39 mouse cellular contexts compared by ENCODE assay signal in the genomic region with DNA sequence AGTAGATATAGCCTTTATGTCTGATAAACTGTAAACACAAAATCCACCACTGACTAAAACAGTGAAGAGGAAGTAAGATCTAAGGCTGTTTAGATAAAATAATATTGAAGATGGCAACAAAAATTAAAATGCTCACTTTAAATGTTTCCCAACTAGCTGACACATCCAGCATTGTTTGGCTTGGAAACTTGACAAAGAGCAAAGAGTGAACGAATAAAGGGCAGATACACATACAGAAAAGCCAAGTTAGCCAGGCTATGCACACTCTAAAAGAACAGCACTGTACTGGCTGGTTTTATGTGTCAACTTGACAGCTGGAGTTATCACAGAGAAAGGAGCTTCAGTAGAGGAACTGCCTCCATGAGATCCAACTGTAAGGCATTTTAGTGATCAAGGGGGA. TPM values are rescaled to one million over a fixed set of nuclear protein-coding genes. Genes with fewer than 3 reads are reported as not detected.
"Had no signal": no experiment of that assay in that cellular context is flagged by ENCODE, and none has a peak within 500 bp of the region (broad histone marks: within the 10 kb centered on the region; RNA-seq: fewer than 3 reads in every experiment).

No protein-coding gene starts in this region.

- H3K9ac ChIP-seq: heart, embryonic 12.5 days; hindbrain, embryonic 12.5 days; hindbrain, embryonic 14.5 days; intestine, embryonic 15.5 days; limb, embryonic 12.5 days; liver, embryonic 12.5 days; liver, embryonic 14.5 days had no signal

- H3K27ac ChIP-seq: gastrocnemius, adult 2 months; heart, embryonic 10.5 days; hindbrain, embryonic 10.5 days; hindbrain, embryonic 12.5 days; hindbrain, embryonic 14.5 days; intestine, embryonic 15.5 days; layer of hippocampus, adult 2 months; left cerebral cortex, adult 2 months; limb, embryonic 10.5 days; limb, embryonic 12.5 days; liver, embryonic 12.5 days; liver, embryonic 14.5 days had no signal

- H3K9me3 ChIP-seq: heart, embryonic 10.5 days; heart, embryonic 12.5 days; hindbrain, embryonic 10.5 days; hindbrain, embryonic 12.5 days; intestine, embryonic 15.5 days; limb, embryonic 10.5 days; limb, embryonic 12.5 days; liver, embryonic 12.5 days had no signal

- H3K4me1 ChIP-seq: heart, embryonic 10.5 days; heart, embryonic 12.5 days; hindbrain, embryonic 10.5 days; hindbrain, embryonic 12.5 days; intestine, embryonic 15.5 days; limb, embryonic 10.5 days; limb, embryonic 12.5 days; liver, embryonic 12.5 days had no signal

- H3K36me3 ChIP-seq: heart, embryonic 10.5 days; heart, embryonic 12.5 days; hindbrain, embryonic 10.5 days; hindbrain, embryonic 12.5 days; intestine, embryonic 15.5 days; limb, embryonic 10.5 days; limb, embryonic 12.5 days; liver, embryonic 12.5 days had no signal

- ATAC-seq: inflammation-experienced regulatory T-cells, adult 6 months; intestine, embryonic 15.5 days; intestine, postnatal 0 days; liver, embryonic 12.5 days had no signal

- H3K4me2 ChIP-seq: heart, embryonic 12.5 days; hindbrain, embryonic 12.5 days; hindbrain, embryonic 14.5 days; intestine, embryonic 15.5 days; limb, embryonic 12.5 days; liver, embryonic 12.5 days had no signal

- DNase-seq: gastrocnemius, adult 2 months; gastrocnemius, postnatal 10 days; gastrocnemius, postnatal 25 days; heart, adult 18-20 months; heart, postnatal 10 days; heart, postnatal 4 days; kidney, adult 18-20 months; kidney, adult 9 months; kidney, postnatal 10 days; kidney, postnatal 25 days; kidney, postnatal 4 days; liver had no signal

- H3K4me3 ChIP-seq: gastrocnemius, adult 2 months; heart, embryonic 10.5 days; heart, embryonic 12.5 days; hindbrain, embryonic 10.5 days; hindbrain, embryonic 12.5 days; intestine, embryonic 15.5 days; layer of hippocampus, adult 2 months; left cerebral cortex, adult 2 months; limb, embryonic 10.5 days; limb, embryonic 12.5 days; liver, embryonic 12.5 days had no signal

- H3K27me3 ChIP-seq: heart, embryonic 12.5 days; hindbrain, embryonic 12.5 days; intestine, embryonic 15.5 days; limb, embryonic 12.5 days; liver, embryonic 12.5 days had no signal

RNA-seq across cellular contexts. Expression of gene Gm21973, which starts 27.1 kb away (rescaled TPM):
- total RNA-seq: gastrocnemius, adult 2 months; gastrocnemius, postnatal 10 days; gastrocnemius, postnatal 25 days; gastrocnemius, postnatal 4 days; granulocyte monocyte progenitor cell, adult 5-6 weeks; heart, adult 18-20 months; heart, adult 8-10 months; heart, postnatal 10 days; heart, postnatal 25 days; heart, postnatal 4 days; layer of hippocampus, adult 2 months; layer of hippocampus, postnatal 10 days; layer of hippocampus, postnatal 25 days; left cerebral cortex, adult 2 months; left cerebral cortex, postnatal 14 days; left cerebral cortex, postnatal 36 days had no signal
- polyA plus RNA-seq: heart, embryonic 10.5 days; heart, embryonic 12.5 days; heart, embryonic 14.5 days; heart, embryonic 16.5 days; hindbrain, embryonic 10.5 days; hindbrain, embryonic 12.5 days; hindbrain, embryonic 14.5 days; inflammation-experienced regulatory T-cells, adult 6 months; intestine, embryonic 15.5 days; intestine, postnatal 0 days; kidney, embryonic 16.5 days; limb, embryonic 10.5 days; limb, embryonic 12.5 days; limb, embryonic 14.5 days; liver, embryonic 12.5 days; liver, embryonic 14.5 days; liver, embryonic 16.5 days had no signal
